Mouse (Mus musculus) heart, postnatal 0 days (tissue): ENCODE results near the gene Klhl25.
"Not testable (repeated sequence)": the region's sequence is repeated elsewhere in the genome, so short reads cannot be mapped to it uniquely, and the experiment has no call there.

Experiments used
- CTCF ChIP-seq: IDR thresholded peaks from 2 replicates; pipeline ENCODE4 v1.5.1; 2016; ENCODE audit warnings: antibody characterized with exemption, control low read depth, low read depth
- EP300 ChIP-seq: IDR thresholded peaks from 2 replicates; pipeline ENCODE4 v1.6.1; 2016; ENCODE audit warnings: antibody characterized with exemption, low read depth

- TF ChIP-seq CTCF, EP300: not testable (repeated sequence)
Observed at GRCm38 (mm10) chr7:75833960-75834359, 14.2 kb upstream of the Klhl25 start.
